Mouse (Mus musculus) small intestine, adult 10 weeks (tissue): ENCODE results near the gene Asic5. TPM values are rescaled to one million over a fixed set of nuclear protein-coding genes. Genes with fewer than 3 reads are reported as not detected.

Experiments
- polyA plus RNA-seq: library from polyadenylated mRNA; stranded (reverse); fragments of 350-450 nt; fragmentation: Illumina TruSeq; extraction: RNeasy Lipid Tissue Mini Kit (QIAGEN cat#74804); gene quantifications from one replicate; pipeline ENCODE4 v1.2.3, GENCODE M21; 2014; ENCODE audit warnings: low replicate concordance

Asic5 gene
- polyA plus RNA-seq, result 2.9 TPM

DNA sequence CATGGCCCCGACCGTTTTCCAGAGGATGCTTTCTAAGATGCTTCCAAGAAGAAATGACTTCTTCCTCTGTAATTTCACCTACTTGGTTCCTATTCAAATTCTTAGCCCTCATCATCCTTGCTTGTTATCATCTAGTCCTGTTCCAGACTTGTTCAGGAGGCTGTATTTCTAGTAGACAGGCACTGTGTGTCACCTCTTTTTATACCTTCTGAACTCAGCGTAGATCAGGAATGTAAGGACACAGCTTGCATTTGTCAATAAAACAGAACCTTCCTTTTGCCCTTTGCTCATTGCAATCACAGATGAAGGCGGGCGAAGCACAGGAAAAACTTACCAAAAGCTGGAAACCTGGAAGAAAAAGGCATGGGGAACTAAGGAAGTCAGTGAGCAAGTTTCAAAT is at the start of gene Asic5:
Gene Asic5, plus strand, starts transcription at position 301 of the 400 bp plus-strand sequence.

DNA sequence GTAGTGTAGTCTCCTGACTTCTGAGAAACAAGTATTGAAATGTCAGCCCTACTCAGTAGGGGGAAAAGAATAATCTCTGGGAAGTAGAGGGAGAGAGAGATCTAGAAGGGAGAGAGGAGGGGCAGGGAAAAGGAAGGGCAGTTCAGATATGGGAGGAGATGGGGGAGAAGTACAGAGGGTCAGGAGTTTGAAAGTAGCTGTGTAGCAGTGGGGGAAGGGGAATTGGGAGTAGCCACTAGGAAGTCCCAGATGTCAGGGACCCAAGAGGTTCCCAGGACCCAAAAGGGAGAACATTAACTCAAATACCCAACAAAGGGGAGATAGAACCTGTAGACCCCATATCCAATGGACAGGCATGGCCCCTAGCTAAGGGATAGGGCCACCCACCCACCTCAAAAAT is 6.0 kb upstream of the Asic5 start, which contains the start of gene Tdo2:
Gene Tdo2, minus strand, starts transcription at position 101 of the 400 bp plus-strand sequence.

Other genes starting within 250 kb of the Asic5 start
- gene Ctso, start 49.7 kb upstream of the Asic5 start, polyA plus RNA-seq, result 90.3 TPM
- 0.48 TPM for gene Tdo2, start 6.1 kb upstream of the Asic5 start, polyA plus RNA-seq
- gene Gucy1b1, start 92.4 kb downstream of the Asic5 start, polyA plus RNA-seq, result 28.2 TPM
- gene Gucy1a1, start 163.5 kb downstream of the Asic5 start, polyA plus RNA-seq, result 32.9 TPM